In genomic region chr14:23824267-23824666, GRCm38 (mm10) we compare ENCODE assay signal across 19 mouse cellular contexts.
A peak's percentile ranks its signal among the peaks of the same experiment; 100 is the strongest.
DNase-seq lines count a peak whose midpoint lies in the region; ATAC-seq lines count a peak whose summit lies in the region.
"Had no signal": no experiment of that assay in that cellular context is flagged by ENCODE, and none has a peak within 500 bp of the region (broad histone marks: within the 10 kb centered on the region; RNA-seq: fewer than 3 reads in every experiment).

No protein-coding gene starts in this region.

- ATAC-seq in frontal cortex, adult (ENCODE audit: low TSS enrichment), result peak; percentile 11
- ATAC-seq: forebrain, embryonic 13.5 days; forebrain, embryonic 16.5 days; Patski had no signal

- no peak for DNase-seq in frontal cortex, postnatal 14 days (ENCODE audit: low spot score in 2 of 2)
- DNase-seq in layer of hippocampus, adult 9-11 months, result peak; percentile 55
- no peak for DNase-seq in layer of hippocampus, adult 8-10 months (ENCODE audit: low spot score in 2 of 2)
- DNase-seq in brain, adult 2 months (ENCODE audit: low read depth, low spot score), result peak; percentile 52
- DNase-seq in retina, embryonic 14.5 days (ENCODE audit: low spot score), result peak; percentile 5
- no peak for DNase-seq in cerebellum, adult 18-20 months
- DNase-seq in thymus, postnatal 0 days (ENCODE audit: low spot score), result no peak
- DNase-seq: adrenal gland, postnatal 10 days; adrenal gland, postnatal 36 days; cerebellum, adult 11 months; cerebellum, adult 8-10 months; cerebellum, postnatal 10 days; cerebellum, postnatal 36 days; gastrocnemius, postnatal 25 days; heart, postnatal 36 days had no signal

Comparison
In these comparisons a context has a peak if more than half of its experiments do, and no peak if none do; other contexts are left out.
1. DNase-seq: peak in layer of hippocampus, adult 9-11 months (single experiment), brain, adult 2 months (single experiment) and retina, embryonic 14.5 days (single experiment); none in frontal cortex, postnatal 14 days (0 of 2), layer of hippocampus, adult 8-10 months (0 of 2), cerebellum, adult 18-20 months (0 of 2) and thymus, postnatal 0 days (single experiment).